Mouse (Mus musculus) neural tube, embryonic 15.5 days (tissue): Measurements from ENCODE around the gene 2210011C24Rik. TPM values are rescaled to one million over a fixed set of nuclear protein-coding genes. Genes with fewer than 3 reads are reported as not detected.

Experiments used
- ATAC-seq: fragments of 200-750 bp; cut with Nextera tagmentation; 2 replicates; pipeline ENCODE4 v1.8.0; 2017; ENCODE audit warnings: mild to moderate bottlenecking, moderate TSS enrichment, moderate library complexity; ENCODE audit not compliant: low FRiP score
- H3K27ac ChIP-seq: fragments of 300-500 bp; sonication (generic); replicated peaks from 2 replicates; pipeline ENCODE4 v1.5.1; 2015; ENCODE audit warnings: mild to moderate bottlenecking, inconsistent platforms
- H3K27me3 ChIP-seq: fragments of 300-500 bp; sonication (generic); replicated peaks from 2 replicates; pipeline ENCODE4 v1.6.1; 2015; ENCODE audit warnings: inconsistent platforms
- H3K36me3 ChIP-seq: fragments of 300-500 bp; sonication (generic); 2 replicates; pipeline ENCODE4 v1.6.1; 2015; ENCODE audit warnings: inconsistent platforms
- H3K4me1 ChIP-seq: fragments of 300-500 bp; sonication (generic); 2 replicates; pipeline ENCODE4 v1.6.1; 2015; ENCODE audit warnings: inconsistent platforms
- H3K4me2 ChIP-seq: fragments of 300-500 bp; sonication (generic); 2 replicates; pipeline ENCODE4 v1.6.1; 2015; ENCODE audit warnings: inconsistent platforms, mild to moderate bottlenecking, moderate library complexity
- H3K4me3 ChIP-seq: fragments of 300-500 bp; sonication (generic); replicated peaks from 2 replicates; pipeline ENCODE4 v1.5.1; 2015; ENCODE audit warnings: mild to moderate bottlenecking, inconsistent platforms
- H3K9ac ChIP-seq: fragments of 300-500 bp; sonication (generic); replicated peaks from 2 replicates; pipeline ENCODE4 v1.6.1; 2015; ENCODE audit warnings: mild to moderate bottlenecking, inconsistent platforms
- H3K9me3 ChIP-seq: fragments of 300-500 bp; sonication (generic); replicated peaks from 2 replicates; pipeline ENCODE4 v1.6.1; 2016; ENCODE audit warnings: inconsistent platforms
- WGBS: fragments of 180-500 bp; shearing (Covaris S2); methylation state at CpG from one replicate; pipeline ENCODE4 v1.1.7; 2015; ENCODE audit warnings: mixed read lengths; 5-methylcytosine and 5-hydroxymethylcytosine counted together
- polyA plus RNA-seq: library from polyadenylated mRNA; unstranded; fragments of >200 nt; fragmentation: Nextera tagmentation; extraction: Ambion mirVana; gene quantifications from 2 replicates; pipeline ENCODE4 v1.2.1, GENCODE M21; 2015

2210011C24Rik gene
- polyA plus RNA-seq, 1 experiment from 2014 or later: 0.69 TPM

GRCm38 (mm10) chr8:84001281-84002000 is 10.5 kb downstream of the 2210011C24Rik start, which contains the start of gene 1700067K01Rik:
1700067K01Rik (plus strand) TSS chr8:84001502.
- WGBS: 23% methylated on average over 61 of the region's 61 CpGs
- peak within 1 kb of the TSS; percentile 13; the same call in 1 of the 2 replicates for H3K4me2 ChIP-seq
- no peaks in the 10 kb centered on the region for H3K9me3 ChIP-seq
- no peak within 1 kb of the TSS for H3K4me3 ChIP-seq
- peaks cover 42% of the 10 kb centered on the region for H3K4me1 ChIP-seq
- peaks cover 16% of the 10 kb centered on the region for H3K27me3 ChIP-seq
- no peak within 1 kb of the TSS for H3K9ac ChIP-seq
- no peak for ATAC-seq
- peaks cover 5% of the 10 kb centered on the region for H3K36me3 ChIP-seq
- H3K27ac ChIP-seq: no peak within 1 kb of the TSS

GRCm38 (mm10) chr8:83999825-84000224 is 12.1 kb downstream of the 2210011C24Rik start:
- H3K27me3 ChIP-seq: peaks cover 16% of the 10 kb centered on the region
- H3K4me2 ChIP-seq: peak overlapping the region; percentile 91; the same call in 1 of the 2 replicates
- peaks cover 11% of the 10 kb centered on the region for H3K36me3 ChIP-seq
- no peaks in the 10 kb centered on the region for H3K9me3 ChIP-seq
- 100% methylated on average over 2 of the region's 2 CpGs for WGBS
- no peak overlapping the region for H3K27ac ChIP-seq
- H3K4me1 ChIP-seq: peaks cover 42% of the 10 kb centered on the region
- ATAC-seq: no peak
- no peak overlapping the region for H3K9ac ChIP-seq
- H3K4me3 ChIP-seq: peak overlapping the region; percentile 82; the same call in 1 of the 2 replicates

DNA sequence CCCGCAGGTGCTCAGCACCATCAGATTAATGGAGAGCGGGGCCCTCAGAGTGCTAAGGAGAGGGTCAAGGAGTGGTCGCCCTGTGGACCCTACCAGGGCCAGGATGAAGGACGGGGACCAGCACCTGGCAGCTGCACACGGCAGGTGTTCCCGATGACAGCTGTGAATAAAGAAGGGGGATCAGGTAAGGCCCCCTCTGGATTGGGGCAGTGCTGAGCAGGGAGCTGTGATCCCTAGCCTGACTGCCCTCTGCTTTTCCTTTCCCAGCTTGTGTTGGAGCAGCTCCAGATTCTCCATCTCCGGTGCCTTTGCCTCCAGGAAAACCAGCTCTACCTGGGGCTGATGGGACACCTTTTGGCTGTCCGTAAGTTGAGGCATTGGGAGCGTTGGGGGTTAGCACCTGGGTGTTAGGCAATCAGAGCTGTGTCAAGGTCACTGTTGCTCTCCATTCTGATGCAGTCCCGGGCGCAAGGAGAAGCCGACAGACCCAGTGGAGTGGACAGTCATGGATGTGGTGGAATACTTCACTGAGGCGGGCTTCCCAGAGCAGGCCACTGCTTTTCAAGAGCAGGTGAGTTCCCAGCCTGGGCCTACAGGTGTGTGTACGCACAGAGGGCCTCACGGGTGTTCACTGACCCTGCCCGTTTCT is 12.8 kb downstream of the 2210011C24Rik start:
- Histone ChIP-seq H3K9ac (peak overlapping the region; percentile 76), H3K4me1 (peaks cover 37% of the 10 kb centered on the region), H3K9me3 (no peaks in the 10 kb centered on the region), H3K27ac (peak overlapping the region; percentile 81; the same call in 1 of the 2 replicates), H3K4me3 (peak overlapping the region; percentile 82), H3K4me2 (peak overlapping the region; percentile 91), H3K27me3 (peaks cover 16% of the 10 kb centered on the region), H3K36me3 (peaks cover 16% of the 10 kb centered on the region)
- ATAC-seq: no peak
- 70% methylated on average over 16 of the region's 16 CpGs for WGBS

- Histone ChIP-seq H3K4me1 (peaks cover 31% of the 10 kb centered on the region), H3K27ac (peak overlapping the region; percentile 81), H3K27me3 (peaks cover 16% of the 10 kb centered on the region), H3K36me3 (peaks cover 16% of the 10 kb centered on the region), H3K9me3 (no peaks in the 10 kb centered on the region), H3K9ac (peak overlapping the region; percentile 76), H3K4me2 (peak overlapping the region; percentile 91), H3K4me3 (peak overlapping the region; percentile 82)
- ATAC-seq: no peak
- WGBS: 1% methylated on average over 63 of the region's 92 CpGs
These were observed 13.5 kb downstream of the 2210011C24Rik start for GRCm38 (mm10) chr8:83998231-83999056.

- peak within 1 kb of the TSS; percentile 91 for H3K4me2 ChIP-seq
- under 1% methylated on average over 28 of the region's 112 CpGs for whole genome bisulfite sequencing
- peaks cover 26% of the 10 kb centered on the region for H3K4me1 ChIP-seq
- peaks cover 17% of the 10 kb centered on the region for H3K36me3 ChIP-seq
- peak within 1 kb of the TSS; percentile 76 for H3K9ac ChIP-seq
- no peak for ATAC-seq
- no peaks in the 10 kb centered on the region for H3K9me3 ChIP-seq
- peaks cover 16% of the 10 kb centered on the region for H3K27me3 ChIP-seq
- H3K27ac ChIP-seq: peak within 1 kb of the TSS; percentile 96
- peak within 1 kb of the TSS; percentile 82 for H3K4me3 ChIP-seq
These were observed 14.3 kb downstream of the 2210011C24Rik start, which contains the start of gene Samd1 for GRCm38 (mm10) chr8:83997511-83998141. Samd1 (plus strand) TSS chr8:83997672.

GRCm38 (mm10) chr8:83996567-83997505 is 15.1 kb downstream of the 2210011C24Rik start:
- peaks cover 16% of the 10 kb centered on the region for H3K27me3 ChIP-seq
- H3K27ac ChIP-seq: peak overlapping the region; percentile 96
- ATAC-seq: peak; percentile 78
- peaks cover 25% of the 10 kb centered on the region for H3K36me3 ChIP-seq
- peaks cover 26% of the 10 kb centered on the region for H3K4me1 ChIP-seq
- peak overlapping the region; percentile 91 for H3K4me2 ChIP-seq
- WGBS: 1% methylated on average over 69 of the region's 103 CpGs
- no peaks in the 10 kb centered on the region for H3K9me3 ChIP-seq
- peak overlapping the region; percentile 74 for H3K4me3 ChIP-seq
- peak overlapping the region; percentile 76 for H3K9ac ChIP-seq

- Histone ChIP-seq H3K27ac (peak overlapping the region; percentile 96), H3K36me3 (peaks cover 33% of the 10 kb centered on the region), H3K9me3 (no peaks in the 10 kb centered on the region), H3K27me3 (peaks cover 7% of the 10 kb centered on the region), H3K4me2 (peak overlapping the region; percentile 91), H3K9ac (no peak overlapping the region), H3K4me3 (peak overlapping the region; percentile 74), H3K4me1 (peaks cover 26% of the 10 kb centered on the region)
- peak; percentile 17; the same call in 1 of the 2 replicates for ATAC-seq
- 18% methylated on average over 12 of the region's 12 CpGs for WGBS
These were observed 16.0 kb downstream of the 2210011C24Rik start for GRCm38 (mm10) chr8:83995973-83996372.

DNA sequence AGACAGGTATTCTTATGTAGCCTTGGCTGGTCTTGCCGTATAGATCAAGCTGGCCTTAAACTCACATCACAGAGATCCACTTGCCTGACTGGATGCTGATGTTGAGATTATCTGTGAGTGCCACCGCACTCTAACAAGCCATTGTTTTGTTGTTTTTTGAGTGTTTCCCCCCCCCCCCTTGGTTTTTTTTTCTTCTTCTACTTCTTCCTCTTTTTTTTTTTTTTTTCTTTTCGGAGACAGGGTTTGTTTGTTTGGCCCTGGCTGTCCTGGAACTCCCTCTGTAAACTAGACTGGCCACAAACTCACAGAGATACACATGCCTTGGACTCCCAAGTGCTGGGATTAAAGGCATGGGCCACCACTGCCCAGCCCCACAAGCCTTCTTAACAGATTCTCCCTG is 17.9 kb downstream of the 2210011C24Rik start:
- H3K4me3 ChIP-seq: no peak overlapping the region
- H3K9me3 ChIP-seq: no peaks in the 10 kb centered on the region
- H3K27ac ChIP-seq: no peak overlapping the region
- H3K9ac ChIP-seq: no peak overlapping the region
- no peak for ATAC-seq
- no peaks in the 10 kb centered on the region for H3K27me3 ChIP-seq
- peaks cover 47% of the 10 kb centered on the region for H3K36me3 ChIP-seq
- no peak overlapping the region for H3K4me2 ChIP-seq
- 85% methylated on average over 3 of the region's 3 CpGs for WGBS
- H3K4me1 ChIP-seq: peaks cover 15% of the 10 kb centered on the region

- H3K4me2 ChIP-seq: no peak overlapping the region
- no peak overlapping the region for H3K4me3 ChIP-seq
- 82% methylated on average over 2 of the region's 2 CpGs for WGBS
- no peak overlapping the region for H3K27ac ChIP-seq
- no peak for ATAC-seq
- H3K27me3 ChIP-seq: no peaks in the 10 kb centered on the region
- peaks cover 8% of the 10 kb centered on the region for H3K4me1 ChIP-seq
- no peaks in the 10 kb centered on the region for H3K9me3 ChIP-seq
- H3K36me3 ChIP-seq: peaks cover 63% of the 10 kb centered on the region
- H3K9ac ChIP-seq: no peak overlapping the region
These were observed 19.5 kb downstream of the 2210011C24Rik start for GRCm38 (mm10) chr8:83992488-83992887.

GRCm38 (mm10) chr8:83990170-83990569 is 21.8 kb downstream of the 2210011C24Rik start:
- H3K36me3 ChIP-seq: peaks cover 82% of the 10 kb centered on the region
- ATAC-seq: no peak

More at GRCm38 (mm10) chr8:83990170-83990569, 21.8 kb downstream of the 2210011C24Rik start:
- H3K4me2 ChIP-seq: no peak overlapping the region
- H3K4me3 ChIP-seq: no peak overlapping the region
- H3K27ac ChIP-seq: no peak overlapping the region
- H3K9me3 ChIP-seq: no peaks in the 10 kb centered on the region
- no peaks in the 10 kb centered on the region for H3K27me3 ChIP-seq
- H3K4me1 ChIP-seq: no peaks in the 10 kb centered on the region
- no peak overlapping the region for H3K9ac ChIP-seq
- WGBS: 96% methylated on average over 14 of the region's 14 CpGs
